Mouse (Mus musculus) embryonic facial prominence, embryonic 15.5 days (tissue): ENCODE data around the gene Ntm. TPM values are rescaled to one million over a fixed set of nuclear protein-coding genes. Genes with fewer than 3 reads are reported as not detected.

Experiments
- ATAC-seq: fragments of 200-750 bp; cut with Nextera tagmentation; 2 replicates; pipeline ENCODE4 v1.8.0; 2017; ENCODE audit warnings: low read depth, moderate TSS enrichment; ENCODE audit not compliant: insufficient number of reproducible peaks, low FRiP score, low TSS enrichment
- H3K27ac ChIP-seq: fragments of 300-500 bp; sonication (generic); replicated peaks from 2 replicates; pipeline ENCODE4 v1.5.1; 2015; ENCODE audit warnings: mild to moderate bottlenecking, inconsistent platforms
- H3K27me3 ChIP-seq: fragments of 300-500 bp; sonication (generic); 2 replicates; pipeline ENCODE4 v1.6.1; 2015; ENCODE audit warnings: inconsistent platforms
- H3K36me3 ChIP-seq: fragments of 300-500 bp; sonication (generic); 2 replicates; pipeline ENCODE4 v1.6.1; 2015; ENCODE audit warnings: mild to moderate bottlenecking, inconsistent platforms
- H3K4me1 ChIP-seq: fragments of 300-500 bp; sonication (generic); 2 replicates; pipeline ENCODE4 v1.6.1; 2015; ENCODE audit warnings: inconsistent platforms
- H3K4me2 ChIP-seq: fragments of 300-500 bp; sonication (generic); replicated peaks from 2 replicates; pipeline ENCODE4 v1.6.1; 2015; ENCODE audit warnings: mild to moderate bottlenecking, inconsistent platforms
- H3K4me3 ChIP-seq: fragments of 300-500 bp; sonication (generic); replicated peaks from 2 replicates; pipeline ENCODE4 v1.5.1; 2015; ENCODE audit warnings: mild to moderate bottlenecking, inconsistent platforms
- H3K9ac ChIP-seq: fragments of 300-500 bp; sonication (generic); 2 replicates; pipeline ENCODE4 v1.6.1; 2015; ENCODE audit warnings: inconsistent platforms
- H3K9me3 ChIP-seq: fragments of 300-500 bp; sonication (generic); replicated peaks from 2 replicates; pipeline ENCODE4 v1.6.1; 2016; ENCODE audit warnings: inconsistent platforms
- WGBS: fragments of 180-500 bp; shearing (Covaris S2); methylation state at CpG from one replicate; pipeline ENCODE4 v1.1.7; 2015; 5-methylcytosine and 5-hydroxymethylcytosine counted together
- polyA plus RNA-seq: library from polyadenylated mRNA; unstranded; fragments of >200 nt; fragmentation: Nextera tagmentation; extraction: Ambion mirVana; gene quantifications from 2 replicates; pipeline ENCODE4 v1.2.1, GENCODE M21; 2015

The Ntm gene
- polyA plus RNA-seq, 1 experiment from 2014 or later: 23.8 TPM

- WGBS: 78% methylated on average over 7 of the region's 7 CpGs
- no peak for ATAC-seq
Measured at GRCm38 (mm10) chr9:29217951-29218350, 745.0 kb downstream of the Ntm start.

GRCm38 (mm10) chr9:29216528-29216927 lies 746.4 kb downstream of the Ntm start:
- no peak for ATAC-seq
- Histone ChIP-seq H3K4me1 (no peaks in the 10 kb centered on the region), H3K27me3 (no peaks in the 10 kb centered on the region), H3K36me3 (no peaks in the 10 kb centered on the region), H3K9ac (no peak overlapping the region), H3K4me3 (no peak overlapping the region), H3K27ac (no peak overlapping the region), H3K4me2 (no peak overlapping the region), H3K9me3 (no peaks in the 10 kb centered on the region)
- 91% methylated on average over 8 of the region's 8 CpGs for WGBS

More at GRCm38 (mm10) chr9:29217951-29218350, 745.0 kb downstream of the Ntm start:
- no peak overlapping the region for H3K4me2 ChIP-seq
- H3K36me3 ChIP-seq: no peaks in the 10 kb centered on the region
- H3K4me1 ChIP-seq: no peaks in the 10 kb centered on the region
- H3K9ac ChIP-seq: no peak overlapping the region
- H3K4me3 ChIP-seq: no peak overlapping the region
- H3K9me3 ChIP-seq: no peaks in the 10 kb centered on the region
- no peak overlapping the region for H3K27ac ChIP-seq
- no peaks in the 10 kb centered on the region for H3K27me3 ChIP-seq

- Histone ChIP-seq H3K9me3 (no peaks in the 10 kb centered on the region), H3K4me3 (no peak overlapping the region), H3K9ac (no peak overlapping the region), H3K36me3 (no peaks in the 10 kb centered on the region), H3K4me2 (no peak overlapping the region), H3K4me1 (no peaks in the 10 kb centered on the region), H3K27me3 (no peaks in the 10 kb centered on the region), H3K27ac (no peak overlapping the region)
- no peak for ATAC-seq
- WGBS: 91% methylated on average over 2 of the region's 2 CpGs
Measured at GRCm38 (mm10) chr9:29215796-29216195, 747.1 kb downstream of the Ntm start.

- Histone ChIP-seq H3K9ac (no peak overlapping the region), H3K4me1 (no peaks in the 10 kb centered on the region), H3K27me3 (no peaks in the 10 kb centered on the region), H3K36me3 (no peaks in the 10 kb centered on the region), H3K9me3 (no peaks in the 10 kb centered on the region), H3K4me3 (no peak overlapping the region), H3K27ac (no peak overlapping the region), H3K4me2 (no peak overlapping the region)
- ATAC-seq: no peak
- 55% methylated on average over 1 of the region's 1 CpGs for WGBS
Measured at GRCm38 (mm10) chr9:29215241-29215640, 747.7 kb downstream of the Ntm start.

- H3K27ac ChIP-seq: no peak overlapping the region
- 87% methylated on average over 2 of the region's 2 CpGs for WGBS
- H3K4me1 ChIP-seq: no peaks in the 10 kb centered on the region
- no peak overlapping the region for H3K9ac ChIP-seq
- H3K4me2 ChIP-seq: no peak overlapping the region
- no peaks in the 10 kb centered on the region for H3K27me3 ChIP-seq
- no peak for ATAC-seq
- H3K4me3 ChIP-seq: no peak overlapping the region
- no peaks in the 10 kb centered on the region for H3K36me3 ChIP-seq
- no peaks in the 10 kb centered on the region for H3K9me3 ChIP-seq
Measured at GRCm38 (mm10) chr9:29209243-29209642, 753.7 kb downstream of the Ntm start.

GRCm38 (mm10) chr9:29208142-29208541 lies 754.8 kb downstream of the Ntm start:
- Histone ChIP-seq H3K4me1 (no peaks in the 10 kb centered on the region), H3K4me3 (no peak overlapping the region), H3K9ac (no peak overlapping the region), H3K4me2 (no peak overlapping the region), H3K36me3 (no peaks in the 10 kb centered on the region), H3K27me3 (no peaks in the 10 kb centered on the region), H3K9me3 (no peaks in the 10 kb centered on the region), H3K27ac (no peak overlapping the region)
- 44% methylated on average over 5 of the region's 5 CpGs for WGBS
- no peak for ATAC-seq

- Histone ChIP-seq H3K4me3 (no peak overlapping the region), H3K4me1 (no peaks in the 10 kb centered on the region), H3K9me3 (no peaks in the 10 kb centered on the region), H3K4me2 (no peak overlapping the region), H3K9ac (no peak overlapping the region), H3K27me3 (no peaks in the 10 kb centered on the region), H3K36me3 (no peaks in the 10 kb centered on the region), H3K27ac (no peak overlapping the region)
- WGBS: 47% methylated on average over 4 of the region's 4 CpGs
- ATAC-seq: no peak
Measured at GRCm38 (mm10) chr9:29205680-29206079, 757.3 kb downstream of the Ntm start.

GRCm38 (mm10) chr9:29202196-29202595 lies 760.7 kb downstream of the Ntm start:
- Histone ChIP-seq H3K27ac (no peak overlapping the region), H3K27me3 (no peaks in the 10 kb centered on the region), H3K4me2 (no peak overlapping the region), H3K4me3 (no peak overlapping the region), H3K9me3 (no peaks in the 10 kb centered on the region), H3K4me1 (no peaks in the 10 kb centered on the region), H3K36me3 (no peaks in the 10 kb centered on the region), H3K9ac (no peak overlapping the region)
- no peak for ATAC-seq
- 45% methylated on average over 2 of the region's 2 CpGs for WGBS

GRCm38 (mm10) chr9:29201163-29202053 lies 761.5 kb downstream of the Ntm start:
- Histone ChIP-seq H3K9me3 (no peaks in the 10 kb centered on the region), H3K9ac (no peak overlapping the region), H3K4me2 (no peak overlapping the region), H3K36me3 (no peaks in the 10 kb centered on the region), H3K27ac (no peak overlapping the region), H3K4me1 (no peaks in the 10 kb centered on the region), H3K27me3 (no peaks in the 10 kb centered on the region), H3K4me3 (no peak overlapping the region)
- ATAC-seq: no peak
- WGBS: 57% methylated on average over 14 of the region's 14 CpGs

GRCm38 (mm10) chr9:29197046-29197445 lies 765.9 kb downstream of the Ntm start:
- 63% methylated on average over 3 of the region's 3 CpGs for WGBS
- Histone ChIP-seq H3K36me3 (no peaks in the 10 kb centered on the region), H3K27ac (no peak overlapping the region), H3K4me2 (no peak overlapping the region), H3K9me3 (no peaks in the 10 kb centered on the region), H3K4me3 (no peak overlapping the region), H3K9ac (no peak overlapping the region), H3K4me1 (no peaks in the 10 kb centered on the region), H3K27me3 (no peaks in the 10 kb centered on the region)
- no peak for ATAC-seq

GRCm38 (mm10) chr9:29194265-29194664 lies 768.7 kb downstream of the Ntm start:
- ATAC-seq: no peak; the same call in 1 of the 2 replicates
- Histone ChIP-seq H3K4me1 (no peaks in the 10 kb centered on the region; the same call in 1 of the 2 replicates), H3K9ac (no peak overlapping the region), H3K4me2 (no peak overlapping the region), H3K4me3 (no peak overlapping the region), H3K9me3 (no peaks in the 10 kb centered on the region), H3K27ac (no peak overlapping the region), H3K27me3 (no peaks in the 10 kb centered on the region), H3K36me3 (no peaks in the 10 kb centered on the region)
- WGBS: 41% methylated on average over 2 of the region's 2 CpGs

GRCm38 (mm10) chr9:29183011-29183410 lies 779.9 kb downstream of the Ntm start:
- H3K27ac ChIP-seq: no peak overlapping the region
- no peak overlapping the region for H3K9ac ChIP-seq
- no peaks in the 10 kb centered on the region for H3K27me3 ChIP-seq
- no peaks in the 10 kb centered on the region for H3K9me3 ChIP-seq
- no peaks in the 10 kb centered on the region for H3K36me3 ChIP-seq
- H3K4me1 ChIP-seq: no peaks in the 10 kb centered on the region
- 75% methylated on average over 5 of the region's 5 CpGs for WGBS
- no peak for ATAC-seq
- no peak overlapping the region for H3K4me2 ChIP-seq
- no peak overlapping the region for H3K4me3 ChIP-seq
